Mouse (Mus musculus): ENCODE measurements around the gene Sipa1l3.

Sipa1l3 gene

DNA sequence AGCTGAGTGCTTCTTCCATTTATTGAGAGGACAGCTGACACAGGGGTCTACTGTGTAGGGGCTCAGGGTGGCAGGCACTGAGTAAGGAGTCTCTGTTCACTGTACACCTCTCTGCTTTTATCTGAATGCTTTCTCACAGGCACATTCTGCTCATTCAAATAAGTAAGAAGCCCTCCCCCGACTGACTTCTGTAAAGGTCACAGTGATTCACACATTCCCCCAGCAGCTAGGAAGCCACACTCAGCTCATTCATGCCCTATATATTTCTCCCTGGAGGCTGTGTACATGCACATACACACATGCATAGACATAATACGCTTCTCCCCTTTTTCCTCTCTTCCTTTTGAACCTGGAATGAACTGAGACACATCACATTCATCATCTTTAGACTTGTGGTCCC is 74.4 kb downstream of the Sipa1l3 start:
- DNase-seq (ENCODE audit: low read depth) = no peak

DNA sequence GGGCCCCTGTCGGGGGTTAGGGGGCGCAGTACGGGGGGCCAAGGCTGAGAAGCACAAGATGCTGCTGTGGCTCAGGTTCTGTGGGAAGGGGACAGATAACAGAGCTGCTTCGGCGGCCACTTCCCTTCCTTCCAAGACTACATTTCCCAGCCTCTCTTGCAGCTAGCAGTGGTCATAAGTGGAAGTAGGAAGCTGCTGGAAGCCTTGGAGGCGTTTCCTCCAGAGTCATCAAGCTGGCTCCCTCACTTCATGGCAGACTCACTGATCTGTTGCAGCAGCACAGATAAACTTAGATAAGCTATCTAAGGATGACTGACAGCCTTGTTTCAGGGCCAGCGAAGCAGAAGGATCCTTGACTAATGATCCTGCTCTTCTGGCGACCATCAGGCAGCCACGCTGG is 76.6 kb downstream of the Sipa1l3 start:
- no peak for DNase-seq (ENCODE audit: low read depth)

DNA sequence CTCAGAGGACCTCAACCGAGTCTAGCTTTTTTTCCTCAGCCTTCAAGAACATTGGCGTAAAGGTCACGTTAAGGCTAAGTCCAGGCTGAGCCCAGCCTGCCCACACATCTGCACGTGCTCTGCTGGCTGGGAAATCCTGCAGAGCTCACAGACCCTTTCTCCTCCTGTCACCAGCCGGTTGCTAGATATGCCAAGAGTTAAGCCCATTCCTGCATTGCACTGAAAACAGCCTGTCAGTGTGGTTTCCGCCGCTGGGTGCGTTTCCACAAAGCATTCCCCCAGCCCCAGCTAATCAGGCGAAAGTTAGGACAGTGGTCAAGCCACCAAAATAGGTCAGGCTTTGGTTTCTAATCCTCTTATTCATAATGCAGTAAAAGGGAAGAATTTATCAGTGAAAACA is 77.3 kb downstream of the Sipa1l3 start:
- DNase-seq (ENCODE audit: low read depth) = no peak

GRCm38 (mm10) chr7:29438655-29439282 is 79.7 kb downstream of the Sipa1l3 start:
- DNase-seq (ENCODE audit: low read depth) = no peak

DNA sequence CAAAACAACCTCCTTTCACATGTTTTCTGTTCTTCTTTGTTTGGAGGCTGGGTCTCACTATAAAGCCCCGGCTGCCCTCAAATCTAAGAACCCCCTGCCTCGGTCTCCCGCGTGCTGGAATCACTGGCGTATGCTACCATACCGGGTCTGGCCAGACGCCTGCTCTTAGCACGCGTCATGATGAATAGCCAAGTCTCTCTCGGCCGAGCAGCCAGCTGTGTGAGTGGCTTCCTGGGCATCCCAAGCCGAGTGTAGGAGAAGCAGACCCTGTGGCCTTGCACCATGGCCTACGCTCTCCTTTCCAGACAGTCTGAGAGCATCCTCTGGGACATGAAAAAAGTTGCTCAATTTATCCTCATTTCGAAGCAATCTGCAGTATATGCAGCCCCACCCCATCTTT is 80.2 kb downstream of the Sipa1l3 start:
- DNase-seq (ENCODE audit: low read depth) = no peak

DNA sequence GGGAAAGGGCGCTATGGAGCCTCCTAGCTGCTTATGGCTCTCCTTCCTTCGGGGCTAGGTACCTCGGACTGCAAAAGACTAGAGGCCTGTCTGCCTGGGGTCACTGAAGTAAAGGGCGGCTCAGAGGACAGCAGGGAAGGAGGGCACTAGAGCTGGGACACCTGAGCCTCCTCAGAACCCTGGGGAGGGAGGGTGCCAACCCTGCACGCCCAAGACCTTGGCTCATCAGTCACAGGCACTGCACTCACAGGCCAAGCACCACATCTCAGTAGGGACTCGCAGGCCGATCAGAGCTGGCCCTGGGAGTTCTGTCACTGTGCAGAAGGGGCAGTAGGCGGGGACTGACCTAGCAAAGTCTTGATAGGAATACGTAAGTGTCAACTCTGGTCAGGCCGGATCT is 81.4 kb downstream of the Sipa1l3 start:
- no peak for DNase-seq (ENCODE audit: low read depth)

- no peak for DNase-seq (ENCODE audit: low read depth)
These were observed 84.0 kb downstream of the Sipa1l3 start for GRCm38 (mm10) chr7:29434313-29435035.

DNA sequence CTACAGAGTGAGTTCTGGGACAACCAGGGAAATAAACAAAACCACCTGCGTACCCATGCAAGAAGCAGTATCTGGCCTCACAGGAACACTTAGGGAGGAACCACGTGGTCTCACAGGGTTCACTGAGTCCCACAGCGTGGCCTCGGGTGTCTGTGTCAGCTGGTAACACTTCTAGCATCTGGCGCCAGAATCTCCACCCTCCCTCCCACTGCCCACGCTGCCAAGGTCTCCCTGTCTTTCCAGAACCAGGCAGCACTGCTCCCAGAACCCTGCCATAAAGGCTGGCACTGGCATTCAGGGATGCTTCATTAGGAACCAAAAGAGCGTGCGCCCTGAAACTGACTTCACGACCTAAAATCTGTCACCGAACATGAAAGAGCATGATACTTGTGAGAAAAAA is 84.7 kb downstream of the Sipa1l3 start:
- no peak for DNase-seq (ENCODE audit: low read depth)

DNA sequence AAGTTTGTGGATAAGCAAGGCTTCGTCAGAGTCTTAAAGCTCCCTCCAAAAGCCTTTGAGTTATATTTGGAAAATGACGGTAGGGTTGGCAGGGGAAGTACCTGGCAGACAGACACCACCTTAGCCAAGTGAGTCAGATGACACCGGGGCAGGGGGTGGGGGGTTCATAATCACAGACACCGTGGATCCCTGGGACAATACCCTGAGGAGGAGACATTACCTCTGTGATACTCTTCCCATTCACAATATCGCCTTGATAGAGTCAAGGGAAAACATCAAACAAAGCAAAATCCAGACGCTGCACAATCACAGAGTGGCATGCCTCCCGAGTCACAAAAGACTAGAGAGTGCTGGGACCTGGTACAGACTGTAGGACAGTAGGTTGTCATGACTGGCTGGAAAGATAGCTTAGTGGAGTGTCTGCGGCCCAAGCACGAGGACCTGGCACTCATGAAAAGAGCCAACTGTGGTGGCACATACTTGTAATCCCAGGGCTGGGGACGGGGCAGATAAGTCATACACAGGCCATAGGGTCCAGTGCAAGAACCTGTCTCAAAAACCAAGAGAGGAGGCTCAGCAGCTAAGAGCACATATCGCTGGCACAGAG is 85.4 kb downstream of the Sipa1l3 start:
- DNase-seq (ENCODE audit: low read depth) = no peak

DNA sequence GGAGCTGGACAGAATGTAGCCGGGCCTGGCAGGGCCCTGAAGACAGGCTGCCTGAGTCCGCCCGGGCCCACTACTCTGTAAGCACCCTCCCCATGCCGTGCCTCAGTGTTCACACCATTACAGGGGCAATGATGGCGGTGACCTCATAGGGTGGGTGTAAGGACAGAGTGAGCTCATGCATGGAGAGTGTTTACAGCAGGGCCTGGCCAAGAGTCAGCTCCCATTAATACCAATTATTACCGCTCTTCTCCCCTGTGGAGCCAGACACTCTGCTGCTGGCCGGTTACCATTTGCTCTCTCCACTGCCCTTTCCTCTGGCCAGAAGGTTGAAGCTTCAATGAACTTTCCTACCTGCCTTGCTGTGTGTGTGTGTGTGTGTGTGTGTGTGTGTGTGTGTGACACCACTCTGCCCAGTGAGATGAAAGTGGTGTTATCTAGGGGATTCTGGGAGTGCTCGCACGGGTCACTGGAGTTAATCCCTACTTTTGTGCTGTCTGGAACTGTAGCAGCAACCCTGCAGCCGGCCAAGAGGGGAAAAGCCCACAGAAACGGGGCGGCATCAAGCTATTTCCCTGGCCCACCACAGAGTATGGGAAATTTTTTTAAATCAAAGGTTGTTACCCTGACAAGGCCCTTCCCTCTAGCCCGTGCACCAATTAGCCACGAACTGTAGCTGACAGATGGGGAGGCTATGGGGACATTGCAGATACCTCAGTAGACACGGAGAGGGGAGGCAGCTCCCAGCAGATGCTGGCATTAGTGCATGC is 86.1 kb downstream of the Sipa1l3 start:
- DNase-seq (ENCODE audit: low read depth) = no peak

GRCm38 (mm10) chr7:29430739-29431211 is 87.7 kb downstream of the Sipa1l3 start:
- no peak for DNase-seq (ENCODE audit: low read depth)

GRCm38 (mm10) chr7:29426056-29426455 is 92.4 kb downstream of the Sipa1l3 start:
- DNase-seq (ENCODE audit: low read depth) = no peak

GRCm38 (mm10) chr7:29425413-29425827 is 93.0 kb downstream of the Sipa1l3 start:
- no peak for DNase-seq (ENCODE audit: low read depth)

DNA sequence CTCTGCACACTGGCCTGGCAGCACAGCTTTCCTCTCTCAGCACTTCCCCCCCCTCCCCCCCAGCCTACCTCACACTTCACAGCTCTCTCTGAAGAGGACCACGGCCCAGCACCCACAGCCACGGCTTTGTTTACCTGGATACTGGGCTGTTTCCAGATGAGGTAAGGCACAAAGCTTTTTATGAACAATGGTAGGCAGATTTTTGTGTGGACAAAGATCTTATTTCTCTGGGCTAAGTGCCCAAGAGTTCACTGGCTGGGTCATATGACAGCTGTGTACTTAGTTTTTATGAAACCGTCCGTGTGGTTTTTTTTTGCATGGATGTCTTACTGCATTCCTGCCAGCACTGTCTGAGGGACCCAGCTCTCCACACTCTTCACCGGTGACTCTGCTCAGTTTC is 93.8 kb downstream of the Sipa1l3 start:
- DNase-seq (ENCODE audit: low read depth) = no peak

DNA sequence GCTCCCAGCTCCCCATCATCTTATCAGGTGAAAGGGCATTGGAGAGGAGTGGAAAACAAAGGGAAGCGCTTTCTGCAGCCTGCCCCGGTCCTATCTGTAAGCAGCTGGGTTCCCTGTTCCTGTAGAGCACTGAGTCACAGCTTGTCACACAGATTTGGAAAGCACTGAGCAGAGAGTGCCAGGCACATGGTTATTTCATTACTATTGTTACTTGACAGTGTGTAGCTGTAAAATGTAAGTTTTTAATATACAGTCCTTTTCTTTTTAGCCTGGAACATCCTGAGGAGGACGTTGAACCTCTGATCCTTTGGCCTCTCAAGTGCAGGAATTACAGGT is 96.6 kb downstream of the Sipa1l3 start:
- DNase-seq (ENCODE audit: low read depth) = no peak

DNA sequence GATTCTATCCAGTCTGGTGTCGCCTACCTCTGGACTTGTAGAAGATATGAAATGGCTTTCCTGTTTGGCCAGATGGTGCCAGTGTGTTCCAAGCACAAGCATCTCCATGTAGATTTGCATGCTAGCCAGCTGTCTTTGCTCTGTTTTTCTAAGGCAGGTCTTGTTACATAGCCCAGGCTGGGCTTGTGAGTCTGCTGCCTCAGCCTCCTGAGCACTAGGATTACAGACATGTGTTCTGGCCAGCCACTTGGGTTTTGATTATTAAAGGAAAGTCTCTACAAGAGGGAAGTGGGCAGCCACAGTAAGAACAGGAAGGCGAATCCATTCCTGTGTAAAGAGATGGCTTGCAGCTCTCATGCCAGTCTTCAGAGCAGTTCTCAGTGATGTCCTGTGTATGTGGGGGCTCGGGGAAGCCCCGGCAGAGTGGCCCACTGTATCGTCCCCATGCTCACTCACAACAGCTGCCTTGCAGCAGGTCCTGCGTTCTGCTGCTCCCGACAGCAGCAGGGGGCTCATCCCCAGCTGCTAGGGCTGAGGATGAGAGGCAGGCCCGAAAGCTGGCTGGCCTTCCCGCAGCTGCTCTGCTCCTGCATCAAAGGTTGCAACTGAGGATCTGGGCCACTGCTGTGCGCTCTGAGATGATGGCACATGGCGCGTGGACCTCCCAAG is 97.1 kb downstream of the Sipa1l3 start:
- no peak for DNase-seq (ENCODE audit: low read depth)

GRCm38 (mm10) chr7:29419836-29420235 is 98.6 kb downstream of the Sipa1l3 start:
- no peak for DNase-seq (ENCODE audit: low read depth)

DNA sequence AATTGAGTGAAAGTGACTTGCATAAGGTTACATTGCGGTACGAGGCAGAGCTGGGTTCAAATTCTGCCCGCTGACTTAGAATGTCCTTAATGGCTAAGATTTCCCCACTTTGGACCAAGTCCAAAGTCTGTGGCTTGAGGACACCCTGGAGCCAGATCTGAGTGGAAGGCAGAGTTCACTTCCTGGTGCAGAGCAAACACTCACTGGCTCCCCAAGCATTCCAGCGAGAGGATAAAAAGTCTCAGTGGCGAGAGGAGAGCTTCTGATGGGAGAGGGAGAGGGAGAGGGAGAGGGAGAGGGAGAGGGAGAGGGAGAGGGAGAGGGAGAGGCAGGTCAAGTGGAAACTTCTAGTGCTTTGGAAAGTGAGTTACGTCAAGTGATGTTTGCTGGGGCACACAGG is 100.2 kb downstream of the Sipa1l3 start:
- no peak for DNase-seq (ENCODE audit: low read depth)

- DNase-seq (ENCODE audit: low read depth) = no peak
These were observed 100.9 kb downstream of the Sipa1l3 start for GRCm38 (mm10) chr7:29417332-29418069.

DNA sequence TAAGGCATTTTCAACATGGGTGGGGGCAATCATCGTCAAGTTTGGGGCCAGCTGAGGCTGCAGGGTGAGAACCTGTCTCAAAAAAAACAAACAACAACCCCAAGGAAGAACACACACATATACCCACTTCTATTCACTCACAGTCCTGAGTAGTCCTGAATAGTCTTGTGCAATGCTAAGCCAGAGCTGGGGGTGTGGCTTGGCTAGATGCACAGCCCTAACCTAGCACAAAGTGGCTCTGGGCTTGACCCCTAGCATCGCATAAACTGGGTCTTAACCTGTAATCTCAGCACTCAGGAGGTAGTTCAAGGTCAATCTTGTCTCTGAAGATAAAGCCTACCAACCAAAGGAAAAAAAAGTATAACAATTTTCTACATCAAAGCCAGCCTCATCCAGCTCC is 101.5 kb downstream of the Sipa1l3 start:
- no peak for DNase-seq (ENCODE audit: low read depth)

- DNase-seq (ENCODE audit: low read depth) = no peak
These were observed 106.4 kb downstream of the Sipa1l3 start for GRCm38 (mm10) chr7:29411838-29412580.

Measured in fibroblast of lung, adult 2 months (primary cell).